Mouse (Mus musculus): Measurements from ENCODE around the gene Srrm2.

GRCm38 (mm10) chr17:23748026-23748425 is 42.3 kb upstream of the Srrm2 start:
- TF ChIP-seq MYOG (IDR thresholded peaks at IDR 0.05; ENCODE audit: control insufficient read depth, extremely low read depth, insufficient read length) (no peak), CTCF (IDR thresholded peaks at IDR 0.05; ENCODE audit: control insufficient read depth, insufficient read depth, insufficient read length) (no peak), USF1 (IDR thresholded peaks at IDR 0.05; ENCODE audit: low read depth) (no peak), MYOD1 (IDR thresholded peaks at IDR 0.05; ENCODE audit: control insufficient read depth, insufficient read length, low read depth) (no peak), MAX (IDR thresholded peaks at IDR 0.05) (no peak), CEBPB (IDR thresholded peaks at IDR 0.05; ENCODE audit: low read depth) (no peak)
